Mouse (Mus musculus) bone marrow, adult 2 months (tissue): Measurements from ENCODE around the gene Rrn3.

ENCODE experiments used
- CTCF ChIP-seq: fragments of 200-500 bp; IDR thresholded peaks from 2 replicates; pipeline ENCODE4 v1.5.1; 2011; ENCODE audit warnings: low read length, control low read depth; ENCODE audit not compliant: control insufficient read depth, insufficient read depth
- POLR2A ChIP-seq: fragments of 200-500 bp; IDR thresholded peaks from 2 replicates; pipeline ENCODE4 v1.6.1; 2011; ENCODE audit warnings: low read depth, mild to moderate bottlenecking, control low read depth, low read length, borderline replicate concordance; ENCODE audit not compliant: control insufficient read depth

DNA sequence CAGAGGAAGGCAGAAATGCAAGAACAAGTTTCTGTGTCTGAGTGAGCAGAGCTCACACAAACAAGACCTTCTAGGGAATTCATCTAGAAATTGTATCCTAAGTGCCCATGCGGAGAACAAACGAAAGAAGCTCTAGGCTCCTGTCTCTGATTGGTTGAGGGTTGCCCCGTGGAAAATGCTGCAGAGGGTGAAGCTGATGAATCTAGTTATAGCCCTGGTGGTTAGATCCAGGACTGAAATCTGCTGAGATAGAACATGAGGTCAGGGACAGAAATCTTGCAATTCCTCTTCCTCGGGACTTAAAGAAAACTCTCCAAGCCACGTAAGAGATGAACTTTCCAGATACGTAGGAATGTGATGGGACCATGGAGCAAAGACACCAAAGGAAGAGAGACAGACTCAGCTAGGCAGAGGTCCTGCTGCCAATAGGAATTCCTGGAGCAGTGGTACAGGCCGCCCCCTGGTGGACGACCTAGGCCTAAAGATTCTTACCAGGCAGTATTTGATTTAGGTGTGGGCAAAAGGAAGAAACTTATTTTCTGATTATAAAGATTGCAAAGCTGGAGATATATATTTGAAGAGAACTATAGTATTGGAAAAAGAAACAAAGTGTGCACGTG is 46.9 kb upstream of the Rrn3 start:
- peak; percentile 82 for TF ChIP-seq CTCF
- TF ChIP-seq POLR2A, result no peak
